Mouse (Mus musculus): ENCODE measurements around the gene Gm47955. TPM values are rescaled to one million over a fixed set of nuclear protein-coding genes. Genes with fewer than 3 reads are reported as not detected.
"Not testable (repeated sequence)": the region's sequence is repeated elsewhere in the genome, so short reads cannot be mapped to it uniquely, and the experiment has no call there.

Gm47955 gene
- total RNA-seq (2021), result not detected
- long read RNA-seq, experiment 1, result 0 reads
- long read RNA-seq, experiment 2, result 0 reads

DNA sequence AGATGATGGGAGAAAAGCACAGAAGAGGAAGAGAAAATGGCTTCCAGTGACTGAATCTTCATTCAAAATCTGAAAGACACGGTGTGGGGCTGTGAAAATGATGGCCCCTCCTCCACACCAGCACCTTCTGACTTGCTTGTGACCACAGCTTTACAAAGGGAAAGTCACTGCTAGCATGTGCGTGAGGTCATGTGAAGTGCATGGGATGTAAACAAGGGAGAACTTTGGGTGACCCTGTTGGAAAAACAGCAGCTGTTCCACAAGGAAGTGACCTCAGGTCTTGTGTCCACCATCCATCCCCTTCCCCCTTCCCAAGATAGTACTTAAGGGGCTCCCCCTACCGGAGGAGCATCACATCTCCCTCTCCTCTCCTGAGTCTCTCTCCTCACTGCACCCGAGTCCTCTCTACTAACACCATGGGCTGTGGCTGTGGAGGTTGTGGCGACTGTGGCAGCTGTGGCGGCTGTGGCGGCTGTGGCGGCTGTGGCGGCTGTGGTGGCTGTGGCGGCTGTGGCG lies at the start of gene Gm47955:
Gene Gm47955 (plus strand): TSS at position 417 of the 516 bp plus-strand sequence.
- no peak for DNase-seq
- intact Hi-C loops (cut with DNase I), result no loop called here

DNA sequence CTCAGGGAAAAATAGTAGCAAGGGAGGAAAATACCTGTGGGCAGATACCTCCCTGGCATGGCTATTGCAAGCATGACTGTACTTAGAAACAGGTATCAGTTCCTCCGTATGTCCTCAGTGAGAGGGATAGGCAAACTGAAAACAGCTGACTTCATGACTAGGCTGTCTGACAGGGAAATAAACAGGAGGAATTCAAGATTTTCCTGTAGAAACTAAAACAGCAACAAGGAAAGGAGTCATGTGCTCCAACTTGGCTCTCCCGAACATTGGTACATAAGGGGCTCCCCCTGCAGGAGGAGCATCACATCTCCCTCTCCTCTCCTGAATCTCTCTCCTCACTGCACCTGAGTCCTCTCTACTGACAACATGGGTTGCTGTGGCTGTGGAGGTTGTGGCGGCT lies 47.1 kb upstream of the Gm47955 start, which contains the start of gene A030005L19Rik:
Gene A030005L19Rik (plus strand): TSS at position 301 of the 400 bp plus-strand sequence.
- no peak for DNase-seq
- intact Hi-C loops (cut with DNase I), result no loop called here

DNA sequence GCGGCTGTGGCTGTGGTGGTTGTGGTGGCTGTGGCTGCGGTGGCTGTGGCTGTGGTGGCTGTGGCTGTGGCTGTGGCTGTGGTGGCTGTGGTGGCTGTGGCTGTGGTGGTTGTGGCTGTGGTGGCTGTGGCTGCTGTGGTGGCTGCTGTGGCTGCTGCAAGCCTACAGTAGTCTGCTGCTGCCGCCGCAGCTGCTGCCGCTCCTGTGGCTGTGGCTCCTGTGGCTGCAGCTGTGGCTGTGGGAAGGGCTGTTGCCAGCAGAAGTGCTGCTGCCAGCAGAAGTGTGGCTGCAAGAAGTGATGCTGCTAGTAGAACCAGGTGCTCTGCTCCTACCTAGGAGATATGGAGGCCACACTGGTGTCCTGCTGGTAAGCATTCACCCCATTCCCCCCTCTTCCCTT lies 46.7 kb upstream of the Gm47955 start:
- intact Hi-C loops (cut with DNase I), result not testable (repeated sequence)

DNA sequence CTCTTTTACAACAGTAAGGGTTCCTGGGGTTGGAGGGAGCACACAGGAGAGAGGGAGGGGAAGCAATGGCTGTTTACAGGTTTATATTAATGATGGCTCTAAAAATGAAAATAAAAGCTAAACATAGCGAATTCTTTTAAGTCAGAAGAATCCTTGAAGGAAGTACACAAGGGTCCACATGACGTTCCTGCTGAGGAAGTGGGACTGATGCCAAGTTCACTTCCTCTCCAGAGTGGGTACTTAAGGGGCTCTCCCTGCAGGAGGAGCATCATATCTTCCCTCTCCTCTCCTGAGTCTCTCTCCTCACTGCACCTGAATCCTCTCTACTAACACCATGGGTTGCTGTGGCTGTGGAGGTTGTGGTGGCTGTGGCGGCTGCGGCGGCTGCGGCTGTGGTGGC lies 35.4 kb upstream of the Gm47955 start, which contains the start of gene A030014E15Rik:
Gene A030014E15Rik (plus strand): TSS at position 268 of the 400 bp plus-strand sequence.
- intact Hi-C loops (cut with DNase I), result no loop called here
- no peak for DNase-seq

More for the DNA sequence above, 46.7 kb upstream of the Gm47955 start:
- DNase-seq, result not testable (repeated sequence)

DNA sequence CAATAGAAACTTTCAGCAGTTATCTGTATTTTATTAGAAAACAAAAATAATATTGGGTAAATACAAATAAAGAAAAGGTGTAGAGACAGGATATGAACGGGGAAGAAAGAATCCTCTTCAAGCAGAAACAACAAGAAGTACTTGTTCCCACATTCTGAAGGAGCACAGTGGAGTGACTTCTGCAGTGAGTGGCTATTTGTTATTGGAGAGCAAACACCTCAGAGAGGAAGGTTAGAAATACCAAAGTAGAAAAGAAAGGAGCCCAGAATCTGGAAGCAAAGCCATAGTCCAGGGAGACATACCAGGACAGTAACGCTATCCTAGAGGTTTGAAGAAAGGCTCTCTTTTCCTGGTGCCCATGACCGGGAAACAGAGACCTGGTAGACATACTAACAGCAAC lies 29.5 kb upstream of the Gm47955 start:
- intact Hi-C loops (cut with DNase I); DNase-seq: not testable (repeated sequence)

DNA sequence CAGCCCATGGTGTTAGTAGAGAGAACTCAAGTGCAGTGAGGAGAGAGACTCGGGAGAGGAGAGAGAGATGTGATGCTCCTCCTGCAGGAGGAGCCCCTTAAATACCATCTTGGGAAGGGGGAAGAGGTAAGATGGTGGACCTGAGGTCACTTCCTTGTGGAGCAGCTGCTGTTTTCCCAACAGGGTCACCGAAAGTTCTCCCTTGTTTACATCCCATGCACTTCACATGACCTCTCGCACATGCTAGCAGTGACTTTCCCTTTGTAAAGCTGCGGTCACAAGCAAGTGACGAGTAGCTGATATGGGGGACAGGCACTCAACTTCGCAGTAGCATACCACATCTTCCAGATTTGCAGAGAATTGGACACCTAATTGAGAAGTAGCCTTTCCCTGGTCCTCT lies 28.8 kb upstream of the Gm47955 start, which contains the start of gene Gm6217:
Gene Gm6217 (minus strand): TSS at position 74 of the 400 bp plus-strand sequence.
- DNase-seq; intact Hi-C loops (cut with DNase I): not testable (repeated sequence)

DNA sequence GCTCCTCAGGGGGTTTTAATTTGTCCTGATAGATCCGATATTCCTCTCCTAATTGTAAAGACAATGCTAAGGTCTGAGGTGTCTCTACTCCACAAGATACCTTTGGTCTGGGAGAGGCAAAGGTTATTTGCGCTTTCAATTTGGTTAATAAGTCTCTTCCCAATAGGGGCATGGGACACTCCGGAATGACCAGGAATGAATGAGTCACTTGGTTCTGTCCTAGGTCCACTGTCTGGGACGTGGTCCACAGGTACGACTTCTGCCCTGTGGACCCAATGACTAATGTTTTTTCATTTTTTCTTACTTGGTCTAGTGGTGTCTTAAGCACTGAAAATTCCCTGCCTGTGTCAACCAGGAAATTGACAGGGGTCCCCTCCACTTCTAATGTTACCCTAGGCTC lies 21.4 kb upstream of the Gm47955 start:
- no peak for DNase-seq
- intact Hi-C loops (cut with DNase I), result no loop called here

DNA sequence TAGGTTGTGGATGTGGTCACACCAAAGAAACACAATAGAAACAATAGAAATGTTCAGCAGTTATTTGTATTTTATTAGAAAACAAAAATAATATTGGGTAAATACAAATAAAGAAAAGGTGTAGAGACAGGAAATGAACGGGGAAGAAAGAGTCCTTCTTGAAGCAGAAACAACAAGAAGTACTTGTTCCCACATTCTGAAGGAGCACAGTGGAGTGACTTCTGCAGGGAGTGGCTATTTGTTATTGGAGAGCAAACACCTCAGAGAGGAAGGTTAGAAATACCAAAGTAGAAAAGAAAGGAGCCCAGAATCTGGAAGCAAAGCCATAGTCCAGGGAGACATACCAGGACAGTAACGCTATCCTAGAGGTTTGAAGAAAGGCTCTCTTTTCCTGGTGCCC lies 17.6 kb upstream of the Gm47955 start:
- DNase-seq; intact Hi-C loops (cut with DNase I): not testable (repeated sequence)

DNA sequence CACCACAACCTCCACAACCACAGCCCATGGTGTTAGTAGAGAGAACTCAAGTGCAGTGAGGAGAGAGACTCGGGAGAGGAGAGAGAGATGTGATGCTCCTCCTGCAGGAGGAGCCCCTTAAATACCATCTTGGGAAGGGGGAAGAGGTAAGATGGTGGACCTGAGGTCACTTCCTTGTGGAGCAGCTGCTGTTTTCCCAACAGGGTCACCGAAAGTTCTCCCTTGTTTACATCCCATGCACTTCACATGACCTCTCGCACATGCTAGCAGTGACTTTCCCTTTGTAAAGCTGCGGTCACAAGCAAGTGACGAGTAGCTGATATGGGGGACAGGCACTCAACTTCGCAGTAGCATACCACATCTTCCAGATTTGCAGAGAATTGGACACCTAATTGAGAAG lies 16.8 kb upstream of the Gm47955 start, which contains the start of gene A030003K21Rik:
Gene A030003K21Rik (minus strand): TSS at position 94 of the 400 bp plus-strand sequence.
- intact Hi-C loops (cut with DNase I); DNase-seq: not testable (repeated sequence)

DNA sequence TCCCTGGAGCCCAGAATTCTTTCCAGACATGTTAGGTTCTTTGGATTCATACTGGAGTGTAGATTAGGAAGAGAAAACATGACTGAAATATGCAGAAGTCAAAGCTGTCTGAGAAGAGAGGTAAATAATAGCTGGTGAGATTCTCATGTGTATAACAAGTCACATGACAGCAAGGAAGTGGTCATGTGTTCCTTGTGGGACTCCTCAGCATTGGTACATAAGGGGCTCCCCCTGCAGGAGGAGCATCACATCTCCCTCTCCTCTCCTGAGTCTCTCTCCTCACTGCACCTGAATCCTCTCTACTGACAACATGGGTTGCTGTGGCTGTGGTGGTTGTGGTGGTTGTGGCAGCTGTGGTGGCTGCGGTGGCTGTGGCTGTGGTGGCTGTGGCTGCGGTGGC lies 14.1 kb upstream of the Gm47955 start:
- intact Hi-C loops (cut with DNase I); DNase-seq: not testable (repeated sequence)

DNA sequence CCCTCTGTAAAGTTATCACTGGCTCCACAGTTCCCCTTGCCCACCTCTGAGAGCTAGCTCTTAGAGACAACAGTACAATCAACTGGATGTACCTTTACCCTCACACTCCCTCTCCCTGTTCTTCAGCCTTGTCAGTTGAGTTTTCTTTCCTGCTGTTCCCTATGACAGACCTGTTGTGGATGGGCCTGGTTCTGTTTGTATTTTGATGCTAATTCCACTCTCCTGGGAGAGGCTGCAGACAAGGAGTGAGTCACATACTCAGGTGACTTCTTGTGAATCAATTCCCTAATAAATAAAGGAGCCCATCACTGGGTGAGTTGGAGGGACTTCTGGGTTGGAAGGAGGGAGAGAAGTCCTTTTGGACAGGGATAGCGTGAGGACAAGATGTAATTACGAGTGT lies 11.5 kb upstream of the Gm47955 start:
- no peak for DNase-seq
- intact Hi-C loops (cut with DNase I), result no loop called here

DNA sequence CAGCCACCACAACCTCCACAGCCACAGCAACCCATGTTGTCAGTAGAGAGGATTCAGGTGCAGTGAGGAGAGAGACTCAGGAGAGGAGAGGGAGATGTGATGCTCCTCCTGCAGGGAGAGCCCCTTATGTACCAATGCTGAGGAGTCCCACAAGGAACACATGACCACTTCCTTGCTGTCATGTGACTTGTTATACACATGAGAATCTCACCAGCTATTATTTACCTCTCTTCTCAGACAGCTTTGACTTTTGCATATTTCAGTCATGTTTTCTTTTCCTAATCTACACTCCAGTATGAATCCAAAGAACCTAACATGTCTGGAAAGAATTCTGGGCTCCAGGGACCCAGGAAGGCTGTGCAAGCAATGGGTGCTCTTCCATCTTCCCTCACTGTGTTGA lies 4.2 kb upstream of the Gm47955 start, which contains the start of gene Gm7544:
Gene Gm7544 (minus strand): TSS at position 101 of the 400 bp plus-strand sequence.
- intact Hi-C loops (cut with DNase I); DNase-seq: not testable (repeated sequence)

DNA sequence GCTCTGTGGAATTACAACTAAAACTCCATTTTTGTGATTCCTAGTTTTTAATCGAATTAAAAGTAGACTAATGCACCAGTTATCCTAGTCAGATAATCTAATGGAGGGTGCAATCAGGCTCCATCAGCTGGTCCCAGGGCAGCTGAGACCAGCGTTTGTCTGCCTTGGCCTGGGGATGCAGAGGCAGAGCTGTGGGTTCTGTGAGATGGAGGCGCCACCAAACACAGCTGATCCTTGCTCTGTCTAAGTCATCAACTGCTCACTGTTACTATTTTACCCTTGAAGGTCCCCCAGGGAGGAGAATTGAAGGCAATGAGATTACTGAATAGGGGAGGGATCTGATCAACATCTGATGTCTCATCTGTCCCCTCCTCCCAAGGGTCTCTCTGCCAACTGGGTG lies 6.3 kb downstream of the Gm47955 start:
- intact Hi-C loops (cut with DNase I), result no loop called here
- DNase-seq, result no peak

DNA sequence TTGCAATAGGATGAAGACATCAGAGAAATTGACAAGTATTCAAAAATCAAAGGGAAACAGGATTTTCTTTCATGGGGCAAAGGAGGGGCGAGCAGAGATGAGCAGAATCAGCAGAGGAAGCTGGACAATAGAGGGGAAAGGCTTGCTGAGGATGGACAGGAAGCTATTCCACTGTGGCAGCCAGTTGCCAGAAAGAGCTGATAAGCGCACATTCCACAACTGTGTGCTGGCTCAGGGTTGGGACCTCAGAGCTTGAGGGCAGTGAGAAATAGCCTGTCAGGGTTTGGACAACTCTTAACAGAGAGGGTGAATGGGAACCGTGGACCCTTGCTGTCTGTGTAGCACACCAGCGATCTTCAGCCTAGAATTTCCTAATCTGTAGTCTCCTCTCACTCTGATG lies 12.0 kb downstream of the Gm47955 start:
- intact Hi-C loops (cut with DNase I), result no loop called here
- no peak for DNase-seq

DNA sequence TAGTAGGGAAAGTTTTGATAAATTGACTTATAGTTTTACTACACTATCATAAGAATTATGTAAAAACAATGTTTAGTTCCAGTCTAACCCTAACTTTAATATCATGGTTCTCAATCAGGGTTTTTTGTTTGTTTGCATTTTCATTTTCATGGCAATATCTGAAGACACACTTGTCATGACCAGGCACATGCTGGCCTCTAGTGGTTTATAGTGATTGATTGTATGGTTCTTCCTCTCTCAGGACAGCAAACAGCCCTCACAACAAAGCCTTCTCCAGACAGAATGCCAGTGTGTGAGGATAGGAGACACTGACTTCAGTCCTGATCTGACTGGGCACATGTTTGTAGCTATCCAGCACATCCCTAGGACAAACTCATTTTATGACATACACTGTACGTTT lies 13.2 kb downstream of the Gm47955 start:
- intact Hi-C loops (cut with DNase I), result no loop called here
- DNase-seq, result no peak

DNA sequence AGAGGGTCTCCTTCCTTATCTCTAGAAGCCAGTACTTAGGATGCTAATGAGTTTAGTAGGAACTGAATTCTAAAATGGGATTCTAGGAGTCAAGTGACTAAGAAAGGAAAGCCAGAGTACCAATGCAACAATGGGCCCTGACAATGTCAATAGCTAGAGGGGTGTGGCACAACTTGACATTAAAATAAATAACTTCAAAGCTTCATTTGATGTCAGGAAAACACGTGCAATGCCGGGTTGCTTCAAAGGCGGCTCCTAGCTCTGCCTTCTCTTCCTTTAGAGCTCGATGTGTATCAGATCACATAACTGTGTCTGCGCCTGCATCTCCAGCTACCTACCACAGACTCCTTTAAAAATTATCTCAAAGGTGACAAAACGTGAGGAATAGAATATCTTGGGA lies 13.8 kb downstream of the Gm47955 start:
- intact Hi-C loops (cut with DNase I), result no loop called here
- DNase-seq, result no peak

DNA sequence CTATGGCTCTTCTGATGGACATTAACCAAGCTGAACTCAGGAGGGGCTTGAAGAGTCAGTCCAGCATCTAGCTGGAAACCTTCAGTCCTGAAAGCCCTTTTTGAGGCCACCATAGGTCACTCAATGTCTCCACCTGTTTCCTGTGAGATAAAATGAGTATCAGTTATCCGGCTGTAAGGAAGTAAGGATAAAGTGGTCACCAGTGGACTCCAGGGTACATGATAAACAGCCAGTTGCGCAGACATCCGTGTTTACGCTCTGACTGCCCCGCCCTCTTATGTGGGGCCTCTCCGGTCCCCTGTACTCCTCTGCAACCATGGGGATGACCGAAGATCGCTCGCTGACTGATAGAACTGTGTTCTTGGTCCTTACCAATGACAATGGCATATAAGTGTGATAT lies 14.3 kb downstream of the Gm47955 start:
- no peak for DNase-seq
- intact Hi-C loops (cut with DNase I), result no loop called here

DNA sequence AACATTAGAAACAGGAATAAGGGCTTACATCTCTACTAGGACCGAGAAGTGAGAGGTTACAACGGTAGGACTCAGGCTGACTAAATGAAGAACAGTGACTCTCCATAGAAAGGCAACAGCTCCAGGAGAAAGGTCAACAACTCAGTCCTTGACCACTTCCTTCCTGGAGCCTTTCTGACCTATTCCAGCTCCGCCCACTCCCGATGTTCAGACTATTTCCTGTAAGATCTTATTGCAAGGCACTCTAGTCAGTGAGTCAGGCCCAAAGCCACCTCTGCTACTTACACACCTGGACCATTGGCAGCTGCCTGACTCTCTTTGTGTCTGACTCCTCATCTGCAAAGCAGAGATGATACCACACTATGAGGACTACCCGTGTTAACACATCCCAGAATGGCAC lies 15.7 kb downstream of the Gm47955 start:
- intact Hi-C loops (cut with DNase I), result no loop called here
- DNase-seq, result no peak

DNA sequence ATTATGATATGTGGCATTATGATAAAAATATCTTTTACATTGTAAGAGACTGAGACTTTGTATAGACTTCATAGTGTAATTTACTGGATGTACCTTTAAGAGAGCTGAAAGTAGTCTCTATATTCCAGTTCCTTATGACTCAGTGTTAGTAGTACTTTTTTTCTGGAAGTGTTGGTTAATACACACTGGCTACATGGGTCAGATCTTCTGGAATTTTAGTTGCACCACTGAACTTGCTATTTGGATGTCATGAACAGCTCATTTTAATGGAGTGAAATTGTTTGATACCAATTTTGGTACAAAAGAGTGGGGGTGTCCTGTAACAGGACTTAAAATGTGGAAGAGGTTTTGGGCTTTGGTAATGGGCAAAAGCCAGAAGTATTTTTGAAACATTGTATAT lies 17.8 kb downstream of the Gm47955 start:
- intact Hi-C loops (cut with DNase I), result no loop called here
- no peak for DNase-seq

DNA sequence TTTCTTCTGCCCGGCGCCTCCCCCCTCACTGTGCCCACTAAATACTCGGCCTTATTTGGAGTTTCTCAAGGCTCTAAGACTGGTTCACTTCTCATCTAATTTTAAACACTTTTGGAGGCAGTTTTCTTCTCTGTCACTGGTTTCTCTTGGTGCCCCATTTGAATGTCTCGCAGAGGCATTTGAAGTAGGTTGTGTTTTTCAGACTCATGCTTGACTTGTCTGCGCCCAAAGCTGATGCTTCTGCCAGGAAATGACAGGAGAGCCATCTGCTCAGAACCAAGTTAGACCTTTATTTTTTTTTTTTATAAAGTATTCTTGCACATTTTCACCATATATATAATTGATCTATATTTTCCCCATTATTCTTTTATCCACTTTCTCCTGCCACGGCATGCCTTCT lies 26.7 kb downstream of the Gm47955 start:
- intact Hi-C loops (cut with DNase I), result no loop called here
- DNase-seq, result no peak

DNA sequence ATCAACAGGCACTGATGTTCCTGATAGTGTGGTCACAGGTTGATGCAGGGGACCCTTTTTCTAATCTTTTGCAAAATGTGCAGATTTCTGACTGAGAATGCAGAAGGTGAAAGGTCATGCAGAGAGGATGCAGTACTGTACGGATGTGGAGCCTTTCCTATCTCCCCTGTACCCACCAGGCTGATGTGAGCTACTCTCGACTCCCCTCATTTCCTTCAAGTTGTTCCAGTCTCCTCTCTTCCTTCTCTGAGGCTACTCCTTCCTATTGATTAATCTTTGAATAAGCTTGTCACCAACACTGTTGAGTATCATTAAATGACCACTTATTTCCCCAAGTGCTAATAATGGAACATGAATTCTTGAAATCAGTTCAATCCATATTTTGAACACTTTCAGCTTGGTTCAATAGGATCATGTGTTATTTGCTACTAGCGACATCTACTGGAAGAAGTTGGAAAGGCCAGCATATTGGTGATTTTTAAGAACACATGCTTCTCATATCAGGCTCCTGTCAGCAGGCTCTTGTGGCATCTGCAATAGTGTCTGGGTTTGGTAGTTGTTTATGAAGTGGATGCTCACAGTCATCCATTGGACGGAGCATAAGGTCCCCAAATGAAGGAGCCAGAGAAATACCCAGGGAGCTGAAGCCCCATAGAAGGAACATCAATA lies 27.6 kb downstream of the Gm47955 start:
- intact Hi-C loops (cut with DNase I), result loop anchor here (2.0 kb wide), 1 partner anchor 201 kb away; no protein-coding TSS in a partner anchor
- DNase-seq, result no peak

DNA sequence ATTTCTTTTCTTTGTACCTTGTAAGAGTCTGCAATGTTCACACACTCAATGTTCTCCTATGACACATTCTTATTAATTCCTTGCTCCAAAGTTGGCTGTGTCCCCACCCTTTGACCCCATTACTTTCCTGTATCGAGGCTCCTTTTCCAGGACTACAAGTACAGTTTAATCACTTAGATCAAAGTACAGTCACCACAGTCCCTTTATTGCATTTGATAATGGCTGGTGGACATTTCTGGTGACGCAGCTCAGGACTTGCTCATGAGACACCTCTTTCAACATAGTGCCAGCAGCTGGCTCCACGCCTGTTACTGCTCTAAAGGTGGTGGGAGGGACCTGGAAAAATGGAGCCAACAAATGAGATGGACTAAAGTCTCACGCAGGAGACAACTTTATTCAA lies 31.0 kb downstream of the Gm47955 start:
- intact Hi-C loops (cut with DNase I), result no loop called here
- DNase-seq, result no peak
